Mouse (Mus musculus): ENCODE data around the gene Myh11.
"Not testable (repeated sequence)": the region's sequence is repeated elsewhere in the genome, so short reads cannot be mapped to it uniquely, and the experiment has no call there.

The Myh11 gene

GRCm38 (mm10) chr16:14166490-14166889 lies 124.7 kb downstream of the Myh11 start:
- DNase-seq (ENCODE audit: low read depth, low spot score) = no peak

- DNase-seq (ENCODE audit: low read depth, low spot score) = no peak
These were observed 127.4 kb downstream of the Myh11 start for GRCm38 (mm10) chr16:14163731-14164130.

GRCm38 (mm10) chr16:14162988-14163416 lies 128.2 kb downstream of the Myh11 start, which contains the start of the genes Nde1 and Marf1:
Gene Nde1 (plus strand): TSS chr16:14163275.
Gene Marf1 (minus strand): TSS chr16:14163351.
- DNase-seq (ENCODE audit: low read depth, low spot score) = peak; percentile 46

- DNase-seq (ENCODE audit: low read depth, low spot score) = no peak
These were observed 130.2 kb downstream of the Myh11 start for GRCm38 (mm10) chr16:14160941-14161340.

- peak; percentile 60 for DNase-seq (ENCODE audit: low read depth, low spot score)
These were observed 131.4 kb downstream of the Myh11 start for GRCm38 (mm10) chr16:14159746-14160131.

GRCm38 (mm10) chr16:14158936-14159745 lies 132.0 kb downstream of the Myh11 start:
- DNase-seq (ENCODE audit: low read depth, low spot score) = peak; percentile 98

GRCm38 (mm10) chr16:14158536-14158935 lies 132.6 kb downstream of the Myh11 start:
- no peak for DNase-seq (ENCODE audit: low read depth, low spot score)

GRCm38 (mm10) chr16:14156312-14156711 lies 134.9 kb downstream of the Myh11 start:
- DNase-seq (ENCODE audit: low read depth, low spot score) = no peak

- DNase-seq (ENCODE audit: low read depth, low spot score) = not testable (repeated sequence)
These were observed 135.5 kb downstream of the Myh11 start for GRCm38 (mm10) chr16:14155638-14156037.

GRCm38 (mm10) chr16:14151718-14152117 lies 139.5 kb downstream of the Myh11 start:
- DNase-seq (ENCODE audit: low read depth, low spot score) = no peak

GRCm38 (mm10) chr16:14147712-14148111 lies 143.5 kb downstream of the Myh11 start:
- DNase-seq (ENCODE audit: low read depth, low spot score) = no peak

All from brain, embryonic 18.5 days (tissue).